Mouse (Mus musculus): ENCODE measurements around the gene Olfr209.
A peak's percentile ranks its signal among the peaks of the same experiment; 100 is the strongest.
"Not testable (repeated sequence)": the region's sequence is repeated elsewhere in the genome, so short reads cannot be mapped to it uniquely, and the experiment has no call there.

The Olfr209 gene

DNA sequence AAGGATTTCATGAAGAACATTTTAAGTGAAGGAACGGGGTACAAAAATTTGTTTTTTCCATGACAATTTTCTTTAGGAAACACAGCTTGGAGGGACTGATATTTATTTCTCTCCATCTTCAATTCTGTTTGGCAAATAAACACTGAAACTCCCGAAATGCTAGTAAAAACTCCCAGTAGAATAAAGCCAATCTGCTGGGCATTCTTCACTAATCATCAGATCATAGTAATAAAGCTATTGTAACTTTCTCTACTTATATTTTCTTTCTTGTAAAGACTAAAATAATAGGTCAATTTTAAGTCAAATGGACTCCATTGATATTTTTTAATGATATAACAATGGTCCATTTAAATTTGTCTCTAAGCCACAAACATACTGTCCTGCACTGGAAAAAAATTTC lies at the start of gene Olfr209:
Olfr209 (minus strand) TSS at position 101 of the 400 bp plus-strand sequence.
- no peak for DNase-seq (ENCODE audit: extremely low read depth, low read depth)

DNA sequence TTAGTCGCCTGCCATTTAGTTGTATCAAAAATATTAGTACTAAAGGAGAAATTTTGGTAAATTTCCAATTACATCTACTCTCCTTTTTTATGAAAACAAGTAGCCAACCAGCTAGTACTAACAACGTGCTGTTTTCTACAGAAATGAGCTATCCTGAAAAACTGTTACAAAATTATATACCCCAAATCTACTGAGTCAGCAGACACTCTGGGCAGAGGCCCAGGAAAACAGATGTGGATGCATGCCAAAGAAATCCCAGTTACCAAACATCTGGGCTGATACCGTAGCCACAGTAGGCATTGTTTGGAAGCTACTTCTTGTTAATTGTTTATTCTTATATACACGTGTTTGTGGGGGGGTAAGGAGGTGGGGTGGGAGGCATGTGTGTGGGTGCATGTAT lies 49.7 kb upstream of the Olfr209 start:
- DNase-seq (ENCODE audit: extremely low read depth, low read depth) = no peak

DNA sequence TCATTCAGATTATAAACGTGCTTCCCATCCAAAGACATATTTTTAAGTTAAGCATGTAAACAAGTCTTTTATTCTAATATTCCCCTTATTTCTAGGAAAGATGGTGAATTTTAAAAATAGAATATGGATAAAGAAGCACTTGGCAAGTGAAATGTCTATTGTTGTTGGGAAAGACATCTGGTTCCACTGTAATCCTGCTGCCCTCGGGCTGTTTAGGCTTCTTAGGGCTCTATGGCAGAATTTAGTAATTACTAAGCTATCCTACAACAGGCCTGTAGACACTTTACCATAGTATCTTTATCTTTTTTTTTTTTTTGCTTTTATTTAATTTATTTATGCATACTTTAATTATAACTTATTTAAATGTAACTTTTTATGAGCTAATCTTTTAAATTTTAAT lies 46.0 kb upstream of the Olfr209 start:
- no peak for DNase-seq (ENCODE audit: extremely low read depth, low read depth)

DNA sequence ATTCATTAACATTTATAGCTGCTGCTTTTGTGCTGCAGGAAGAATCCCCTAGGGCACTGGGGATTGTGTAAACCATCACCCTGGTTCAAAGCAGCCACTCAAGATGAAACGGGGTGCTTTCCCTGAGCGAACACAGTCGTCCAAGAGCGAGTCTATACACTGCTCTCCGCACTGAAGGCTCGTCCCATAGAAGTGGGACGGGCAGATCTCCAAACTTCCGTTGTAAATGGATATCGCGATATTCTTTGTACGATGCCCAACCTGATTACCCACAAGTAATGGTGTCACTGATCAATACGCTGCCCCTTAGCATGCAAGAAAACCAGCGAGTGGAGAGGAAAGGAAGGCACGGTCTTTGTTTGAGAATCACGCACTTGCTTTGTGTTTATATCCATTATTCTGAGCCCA lies 45.6 kb upstream of the Olfr209 start:
- DNase-seq (ENCODE audit: extremely low read depth, low read depth) = no peak

DNA sequence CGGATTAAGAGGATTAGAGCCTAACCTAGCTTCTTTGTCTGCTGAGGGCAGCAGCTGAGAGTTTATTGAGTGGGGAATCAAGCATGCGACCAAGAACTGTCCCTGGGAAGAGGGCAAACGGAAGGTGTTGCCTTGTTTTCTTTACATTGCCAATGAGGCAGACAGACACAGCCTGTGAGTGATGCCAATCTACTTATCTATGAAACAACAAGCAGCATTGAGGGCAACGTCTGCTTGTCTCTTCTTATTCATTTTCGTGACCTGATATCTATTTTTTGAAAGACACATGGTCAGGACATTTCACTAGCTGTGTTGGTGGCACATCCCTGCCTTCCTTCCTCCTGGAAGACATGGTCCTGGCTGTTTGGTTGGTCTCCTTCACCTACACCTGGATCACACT lies 43.2 kb upstream of the Olfr209 start, which contains the start of gene Gabrr3:
Gabrr3 (plus strand) TSS at position 301 of the 400 bp plus-strand sequence.
- no peak for DNase-seq (ENCODE audit: extremely low read depth, low read depth)

DNA sequence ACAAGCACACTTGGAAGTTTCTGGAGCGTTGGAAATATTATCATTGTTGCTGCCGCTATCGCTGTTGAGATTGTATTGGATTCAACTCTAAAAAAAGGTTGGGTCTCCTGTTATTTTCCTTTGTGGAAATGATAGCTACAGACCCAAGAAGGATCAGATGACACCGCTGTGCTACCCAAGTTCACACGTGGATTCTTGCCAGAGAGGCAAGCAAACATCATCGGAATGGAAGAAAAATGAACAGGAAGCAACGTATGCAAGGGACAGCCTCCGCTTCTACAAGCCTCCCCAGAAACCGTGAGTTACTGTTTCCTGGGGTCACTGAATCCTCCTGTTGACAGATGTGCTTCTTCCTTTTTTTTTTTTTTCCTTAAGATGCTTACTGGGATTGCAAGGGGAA lies 41.0 kb upstream of the Olfr209 start:
- no peak for DNase-seq (ENCODE audit: extremely low read depth, low read depth)

DNA sequence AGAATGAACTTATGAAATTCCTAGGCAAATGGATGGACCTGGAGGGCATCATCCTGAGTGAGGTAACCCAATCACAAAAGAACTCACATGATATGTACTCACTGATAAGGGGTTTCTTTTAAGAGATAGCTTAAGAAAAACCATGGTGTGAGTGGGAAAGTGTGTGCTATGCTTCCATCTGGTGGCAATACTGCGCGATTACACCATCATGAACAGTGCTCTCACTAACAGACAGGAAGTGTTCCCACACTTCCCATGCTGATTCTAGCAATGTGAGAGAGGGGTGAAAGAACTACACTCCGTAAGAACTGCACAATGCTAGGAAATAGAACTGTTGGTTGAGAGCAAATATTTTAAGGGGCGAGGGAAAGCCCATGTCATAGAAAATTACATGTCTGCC lies 39.9 kb upstream of the Olfr209 start:
- peak; percentile 17 for DNase-seq (ENCODE audit: extremely low read depth, low read depth)

DNA sequence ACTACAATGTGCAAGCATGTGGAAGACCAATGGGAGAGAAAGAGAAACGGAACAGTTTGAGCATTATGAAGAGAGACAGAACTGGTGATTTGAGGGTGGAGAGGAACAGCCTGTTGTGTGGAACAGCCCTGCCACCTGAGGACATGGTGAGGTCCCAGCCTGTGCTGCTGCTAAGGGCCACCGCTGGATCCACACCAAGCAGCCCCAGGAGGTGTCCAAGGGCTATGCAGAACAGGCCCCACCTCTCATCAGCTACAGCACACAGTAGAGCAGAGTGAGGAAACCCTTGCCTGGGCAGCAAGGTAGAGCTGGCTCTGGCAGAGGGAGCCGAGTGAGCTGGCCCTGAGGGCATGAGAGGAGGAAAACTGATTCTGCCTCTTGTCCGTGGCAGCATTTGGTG lies 38.2 kb upstream of the Olfr209 start:
- DNase-seq (ENCODE audit: extremely low read depth, low read depth) = no peak

DNA sequence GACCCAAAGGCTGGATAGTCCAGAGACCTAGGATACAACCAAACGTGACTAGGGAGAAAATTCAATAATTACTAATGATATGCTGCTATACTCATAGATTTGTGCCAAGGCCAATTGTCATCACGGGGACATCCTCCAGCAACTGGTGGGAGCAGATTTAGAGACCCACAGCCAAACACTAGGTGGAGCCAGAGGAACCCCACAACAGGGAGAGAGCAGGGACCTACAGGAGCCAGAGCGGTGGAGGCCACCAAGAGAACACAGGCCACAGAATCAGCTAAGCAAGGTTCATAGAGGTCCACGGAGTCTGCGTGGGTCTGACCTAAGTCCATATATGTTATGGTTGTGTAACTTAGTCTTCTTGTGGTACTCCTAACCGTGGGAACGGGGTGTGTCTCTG lies 37.3 kb upstream of the Olfr209 start:
- DNase-seq (ENCODE audit: extremely low read depth, low read depth) = no peak

DNA sequence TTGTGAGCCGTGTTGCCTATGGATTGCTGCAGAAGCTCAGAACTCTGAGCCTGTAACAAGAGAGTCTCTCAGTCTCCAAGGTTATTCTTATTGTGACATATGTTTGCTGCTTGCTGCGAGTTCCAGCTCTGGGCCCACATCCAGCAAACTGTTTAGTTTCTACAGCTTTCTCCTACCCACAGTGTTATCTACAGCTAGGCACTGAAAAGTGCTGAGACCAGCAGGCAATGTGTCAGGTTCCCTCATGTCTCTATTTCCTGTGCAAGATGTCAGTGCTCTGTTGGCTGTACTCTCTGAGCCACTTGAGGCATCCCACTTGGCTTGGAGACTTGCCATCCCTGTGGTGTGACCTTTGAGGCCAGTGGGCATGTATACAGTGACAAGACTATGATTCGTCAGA lies 29.5 kb upstream of the Olfr209 start:
- no peak for DNase-seq (ENCODE audit: extremely low read depth, low read depth)

DNA sequence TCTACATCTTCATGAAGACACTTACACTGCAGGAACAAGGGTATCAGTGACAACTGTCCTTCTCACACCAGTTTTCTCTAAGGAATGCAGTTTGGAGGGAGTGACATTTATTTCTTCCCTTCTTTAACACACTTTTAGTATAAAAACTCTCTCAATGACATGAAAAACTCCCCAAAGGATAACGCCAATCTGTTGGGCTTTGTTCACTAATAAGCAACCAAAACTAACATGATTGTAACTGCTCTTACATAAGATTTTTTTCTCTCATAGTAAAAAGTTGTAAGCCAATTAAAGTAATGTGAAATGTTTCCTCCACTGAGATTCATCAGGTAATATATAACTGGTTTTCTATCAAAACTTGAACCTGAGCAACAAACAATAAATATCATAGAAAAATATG lies 14.6 kb downstream of the Olfr209 start, which contains the start of gene Olfr206:
Olfr206 (minus strand) TSS at position 101 of the 400 bp plus-strand sequence.
- DNase-seq (ENCODE audit: extremely low read depth, low read depth) = no peak

DNA sequence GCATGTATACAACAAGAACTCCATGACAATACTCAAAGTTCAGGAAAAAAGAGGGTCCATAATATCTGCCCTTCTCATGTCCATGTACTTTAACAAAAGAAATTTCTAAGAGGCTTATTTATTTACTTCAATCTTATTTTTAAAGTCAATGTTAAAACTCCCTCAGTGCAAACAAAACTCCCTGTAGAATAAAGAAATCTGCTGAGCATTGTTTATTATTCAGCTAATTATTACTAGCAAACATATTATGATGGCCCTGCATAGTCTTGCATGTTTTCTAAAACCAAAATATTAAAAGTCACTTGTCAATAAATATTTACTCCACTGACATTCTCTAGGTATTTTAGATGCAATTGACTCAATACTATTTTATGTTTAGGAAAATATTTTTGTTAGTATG lies 32.8 kb downstream of the Olfr209 start, which contains the start of gene Olfr205:
Olfr205 (minus strand) TSS at position 101 of the 400 bp plus-strand sequence.
- DNase-seq (ENCODE audit: extremely low read depth, low read depth) = no peak

DNA sequence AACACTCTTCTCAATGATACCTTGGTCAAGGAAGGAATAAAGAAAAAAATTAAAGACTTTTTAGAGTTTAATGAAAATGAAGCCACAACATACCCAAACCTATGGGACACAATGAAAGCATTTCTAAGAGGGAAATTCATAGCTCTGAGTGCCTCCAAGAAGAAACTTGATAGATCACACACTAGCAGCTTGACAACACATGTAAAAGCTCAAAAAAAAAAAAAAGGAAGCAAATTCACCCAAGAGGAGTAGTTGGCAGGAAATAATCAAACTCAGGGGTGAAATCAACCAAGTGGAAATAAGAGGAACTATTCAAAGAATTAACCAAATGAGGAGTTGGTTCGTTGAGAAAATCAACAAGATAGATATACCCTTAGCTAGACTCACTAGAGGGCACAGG lies 40.5 kb downstream of the Olfr209 start:
- not testable (repeated sequence) for DNase-seq (ENCODE audit: extremely low read depth, low read depth)

DNA sequence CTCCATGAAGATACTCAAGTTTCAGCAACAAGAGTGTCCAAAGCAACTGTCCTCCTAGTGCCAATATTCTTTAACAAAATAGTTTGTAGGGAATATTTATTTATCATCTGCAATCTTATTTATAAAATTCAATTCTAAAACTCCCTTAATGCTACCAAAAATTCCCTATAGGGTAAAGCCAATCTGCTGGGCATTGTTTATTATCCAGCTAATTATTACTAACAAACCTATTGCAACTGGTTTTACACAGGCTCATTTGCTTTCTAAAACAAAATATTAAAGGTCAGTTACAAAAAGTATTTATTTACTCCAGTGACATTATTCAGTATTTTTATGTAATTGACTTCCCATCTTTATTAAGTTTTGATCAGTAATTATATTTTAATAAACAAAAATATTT lies 45.6 kb downstream of the Olfr209 start, which contains the start of gene Olfr204:
Olfr204 (minus strand) TSS at position 101 of the 400 bp plus-strand sequence.
- no peak for DNase-seq (ENCODE audit: extremely low read depth, low read depth)

Measured in MEL-GATA-1-ER (cell line).